In genomic region chr7:101676762-101677308, GRCm38 (mm10) we compare ENCODE assay signal across 10 mouse cellular contexts. TPM values are rescaled to one million over a fixed set of nuclear protein-coding genes. Genes with fewer than 3 reads are reported as not detected.
DNase-seq lines count a peak whose midpoint lies in the region; ATAC-seq lines count a peak whose summit lies in the region.
"Had no signal": no experiment of that assay in that cellular context is flagged by ENCODE, and none has a peak within 500 bp of the region (broad histone marks: within the 10 kb centered on the region; RNA-seq: fewer than 3 reads in every experiment).

No protein-coding gene starts in this region.

- no peak overlapping the region for H3K4me3 ChIP-seq in heart, embryonic 10.5 days
- H3K4me3 ChIP-seq in lung, embryonic 16.5 days (ENCODE audit: low read length): no peak overlapping the region
- no peak overlapping the region for H3K4me3 ChIP-seq in hindbrain, embryonic 11.5 days (ENCODE audit: low read depth, low read length)
- H3K4me3 ChIP-seq in neural tube, embryonic 15.5 days (replicated peaks): no peak overlapping the region

- H3K4me2 ChIP-seq in lung, embryonic 16.5 days (ENCODE audit: low read depth, low read length): no peak overlapping the region
- no peak overlapping the region for H3K4me2 ChIP-seq in hindbrain, embryonic 11.5 days (replicated peaks; ENCODE audit: low read depth, low read length)
- H3K4me2 ChIP-seq in neural tube, embryonic 15.5 days: no peak overlapping the region
- H3K4me2 ChIP-seq: liver, embryonic 11.5 days had no signal

- no peaks in the 10 kb centered on the region for H3K36me3 ChIP-seq in heart, embryonic 10.5 days
- no peaks in the 10 kb centered on the region for H3K36me3 ChIP-seq in lung, embryonic 16.5 days (ENCODE audit: control insufficient read depth, insufficient read depth, low read length)
- no peaks in the 10 kb centered on the region for H3K36me3 ChIP-seq in hindbrain, embryonic 11.5 days (ENCODE audit: control insufficient read depth, insufficient read depth, low read length)
- no peaks in the 10 kb centered on the region for H3K36me3 ChIP-seq in neural tube, embryonic 15.5 days

- no peaks in the 10 kb centered on the region for H3K9me3 ChIP-seq in heart, embryonic 10.5 days
- H3K9me3 ChIP-seq in lung, embryonic 16.5 days (ENCODE audit: control insufficient read depth, low read length): no peaks in the 10 kb centered on the region
- H3K9me3 ChIP-seq in hindbrain, embryonic 11.5 days (ENCODE audit: control insufficient read depth, low read length): no peaks in the 10 kb centered on the region
- no peaks in the 10 kb centered on the region for H3K9me3 ChIP-seq in neural tube, embryonic 15.5 days (replicated peaks)

- 40% methylated on average over 3 of the region's 3 CpGs for WGBS in heart, embryonic 10.5 days
- 41% methylated on average over 3 of the region's 3 CpGs for WGBS in lung, embryonic 16.5 days
- WGBS in hindbrain, embryonic 11.5 days: 8% methylated on average over 3 of the region's 3 CpGs
- 20% methylated on average over 3 of the region's 3 CpGs for WGBS in neural tube, embryonic 15.5 days

- H3K27me3 ChIP-seq in heart, embryonic 10.5 days (ENCODE audit: insufficient read depth, poor library complexity, severe bottlenecking): no peaks in the 10 kb centered on the region
- H3K27me3 ChIP-seq in lung, embryonic 16.5 days (ENCODE audit: control insufficient read depth, insufficient read depth, low read depth, low read length): no peaks in the 10 kb centered on the region
- no peaks in the 10 kb centered on the region for H3K27me3 ChIP-seq in hindbrain, embryonic 11.5 days (ENCODE audit: control insufficient read depth, insufficient read depth, low read length)
- no peaks in the 10 kb centered on the region for H3K27me3 ChIP-seq in neural tube, embryonic 15.5 days (replicated peaks)

- DNase-seq in heart, embryonic 10.5 days (ENCODE audit: low spot score): no peak
- no peak for DNase-seq in heart, postnatal 36 days
- no peak for DNase-seq in lung, adult 18-20 months
- DNase-seq in hindbrain, embryonic 11.5 days (ENCODE audit: low spot score): peak; percentile 39
- DNase-seq in thymus, postnatal 36 days: no peak
- DNase-seq in urinary bladder, adult 18-20 months (ENCODE audit: low spot score in 2 of 2): no peak

- ATAC-seq in lung, embryonic 16.5 days (ENCODE audit: low read depth): no peak
- no peak for ATAC-seq in hindbrain, embryonic 11.5 days (ENCODE audit: low FRiP score)
- no peak for ATAC-seq in neural tube, embryonic 15.5 days (ENCODE audit: low FRiP score)

- H3K9ac ChIP-seq in lung, embryonic 16.5 days (ENCODE audit: low read length): 0 out of 2 replicates have a peak overlapping the region, but pooled peaks have one; percentile 0
- H3K9ac ChIP-seq in hindbrain, embryonic 11.5 days (ENCODE audit: low read depth, low read length): 0 out of 2 replicates have a peak overlapping the region, but pooled peaks have one; percentile 31
- no peak overlapping the region for H3K9ac ChIP-seq in neural tube, embryonic 15.5 days (replicated peaks)

- intact Hi-C loops in heart, postnatal 36 days (cut with DNase I): loop anchor here (5.0 kb wide), 2 partner anchors 160 to 215 kb away; partner anchors contain the start of gene Inppl1

- peaks cover 45% of the 10 kb centered on the region for H3K4me1 ChIP-seq in heart, embryonic 10.5 days
- H3K4me1 ChIP-seq in lung, embryonic 16.5 days (replicated peaks; ENCODE audit: control insufficient read depth, insufficient read depth, low read length): peaks cover 15% of the 10 kb centered on the region
- H3K4me1 ChIP-seq in hindbrain, embryonic 11.5 days (replicated peaks; ENCODE audit: control insufficient read depth, insufficient read depth, low read length): peaks cover 9% of the 10 kb centered on the region
- peaks cover 29% of the 10 kb centered on the region for H3K4me1 ChIP-seq in neural tube, embryonic 15.5 days

- H3K27ac ChIP-seq in heart, embryonic 10.5 days: peak overlapping the region; percentile 17; the same call in 1 of the 2 replicates
- H3K27ac ChIP-seq in lung, embryonic 16.5 days (ENCODE audit: low read length): peak overlapping the region; percentile 58
- peak overlapping the region; percentile 67 for H3K27ac ChIP-seq in hindbrain, embryonic 11.5 days (ENCODE audit: low read depth, low read length)
- peak overlapping the region; percentile 14 for H3K27ac ChIP-seq in neural tube, embryonic 15.5 days (replicated peaks)
- H3K27ac ChIP-seq: kidney, postnatal 0 days had no signal

RNA-seq across cellular contexts. Expression of gene Clpb, which starts 13.4 kb away (rescaled TPM):
- polyA plus RNA-seq in heart, embryonic 10.5 days (2016; fragmentation: Nextera tagmentation; extraction: Ambion mirVana): 55.9 and 63.0 TPM in 2 replicates
- total RNA-seq in heart, postnatal 36 days (2021): 10 to 100 TPM; 71.6 to 81.0 TPM
- polyA plus RNA-seq in lung, embryonic 16.5 days (2015; fragmentation: Nextera tagmentation; extraction: Ambion mirVana): 51.3 and 59.6 TPM in 2 replicates
- 29.4 and 34.1 TPM in 2 replicates for polyA plus RNA-seq in hindbrain, embryonic 11.5 days (2014; fragmentation: Nextera tagmentation; extraction: Ambion mirVana)
- 39.8 and 42.8 TPM in 2 replicates for polyA plus RNA-seq in neural tube, embryonic 15.5 days (2015; fragmentation: Nextera tagmentation; extraction: Ambion mirVana)

Comparison
In these comparisons a context has a peak if more than half of its experiments do, and no peak if none do; other contexts are left out.
1. H3K27ac ChIP-seq: peak in every context shown above with its lines; median percentile 67 in hindbrain, embryonic 11.5 days; 58 in lung, embryonic 16.5 days; 17 in heart, embryonic 10.5 days; 14 in neural tube, embryonic 15.5 days.